9 mouse cellular contexts compared by ENCODE assay signal in the genomic region with DNA sequence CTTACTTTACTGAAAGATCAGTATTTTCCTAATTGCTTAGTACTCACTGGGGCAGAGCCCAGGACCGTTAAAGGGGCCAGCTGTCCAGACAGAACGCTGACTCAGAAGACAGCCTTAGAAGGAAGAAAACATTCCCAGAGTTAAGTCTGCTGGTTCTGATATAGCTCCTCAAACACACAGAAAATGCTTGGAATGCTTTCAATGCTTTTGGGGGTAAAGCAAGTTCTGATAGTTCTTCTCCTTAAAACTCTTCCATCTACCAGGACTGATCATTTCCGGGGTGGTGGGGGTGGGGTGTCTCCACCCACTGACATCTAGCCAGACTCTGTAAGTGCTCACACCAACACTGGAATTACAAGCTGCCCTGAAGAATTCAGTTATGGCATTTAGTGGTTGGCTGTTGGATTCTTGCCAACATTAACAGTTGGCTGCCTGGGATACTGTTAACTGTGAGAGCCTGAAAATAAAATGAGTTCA.
DNase-seq lines count a peak whose midpoint lies in the region; ATAC-seq lines count a peak whose summit lies in the region.
"Had no signal": no experiment of that assay in that cellular context is flagged by ENCODE, and none has a peak within 500 bp of the region (broad histone marks: within the 10 kb centered on the region; RNA-seq: fewer than 3 reads in every experiment).

No protein-coding gene starts in this region.

- peaks cover 6% of the 10 kb centered on the region; the same call in 1 of the 2 replicates for H3K4me1 ChIP-seq in midbrain, embryonic 14.5 days (ENCODE audit: control insufficient read depth, insufficient read depth, low read length)
- no peaks in the 10 kb centered on the region for H3K4me1 ChIP-seq in midbrain, embryonic 11.5 days (ENCODE audit: control insufficient read depth, insufficient read depth, low read length)
- H3K4me1 ChIP-seq in heart, embryonic 13.5 days: peaks cover 44% of the 10 kb centered on the region

- no peak overlapping the region for H3K27ac ChIP-seq in midbrain, embryonic 14.5 days (replicated peaks; ENCODE audit: low read depth, low read length)
- no peak overlapping the region for H3K27ac ChIP-seq in midbrain, embryonic 11.5 days (ENCODE audit: low read depth, low read length)
- peak overlapping the region; percentile 84 for H3K27ac ChIP-seq in heart, embryonic 13.5 days (replicated peaks)

- H3K4me2 ChIP-seq in midbrain, embryonic 14.5 days (ENCODE audit: low read length): no peak overlapping the region
- H3K4me2 ChIP-seq in midbrain, embryonic 11.5 days: no peak overlapping the region
- peak overlapping the region; percentile 45 for H3K4me2 ChIP-seq in heart, embryonic 13.5 days

- peak; percentile 51 for DNase-seq in midbrain, embryonic 14.5 days
- no peak for DNase-seq in midbrain, embryonic 11.5 days (ENCODE audit: low spot score, missing footprints)
- peak; percentile 27 for DNase-seq in cerebellum, adult 8-10 months
- peak; percentile 52 to 62 for DNase-seq in kidney, postnatal 4 days
- DNase-seq in frontal cortex, postnatal 25 days (ENCODE audit: low spot score in 2 of 2): no peak
- DNase-seq in adrenal gland, adult 18-20 months (ENCODE audit: low spot score in 2 of 2): no peak

- no peak overlapping the region for H3K4me3 ChIP-seq in midbrain, embryonic 14.5 days (replicated peaks; ENCODE audit: low read depth, low read length)
- no peak overlapping the region for H3K4me3 ChIP-seq in midbrain, embryonic 11.5 days (ENCODE audit: low read depth, low read length)
- no peak overlapping the region for H3K4me3 ChIP-seq in heart, embryonic 13.5 days

- WGBS in midbrain, embryonic 14.5 days: 74% methylated on average over 3 of the region's 3 CpGs
- WGBS in midbrain, embryonic 11.5 days: 79% methylated on average over 3 of the region's 3 CpGs
- WGBS in heart, embryonic 13.5 days: 3% methylated on average over 3 of the region's 3 CpGs

- ATAC-seq in midbrain, embryonic 14.5 days (ENCODE audit: low FRiP score, low TSS enrichment): no peak
- ATAC-seq in midbrain, embryonic 11.5 days (ENCODE audit: low FRiP score): no peak
- ATAC-seq in heart, embryonic 13.5 days (ENCODE audit: extremely low read depth, insufficient number of reproducible peaks, low FRiP score, low TSS enrichment): 0 out of 2 replicates have a peak, but pooled peaks have one; percentile 41
- ATAC-seq in megakaryocyte-erythroid progenitor cell, adult 5-6 weeks (replicated peaks; ENCODE audit: low FRiP score, low TSS enrichment, poor library complexity, severe bottlenecking): peak; percentile 67; the same call in 1 of the 2 replicates

- no peak overlapping the region for H3K9ac ChIP-seq in midbrain, embryonic 14.5 days (replicated peaks; ENCODE audit: low read length)
- no peak overlapping the region for H3K9ac ChIP-seq in midbrain, embryonic 11.5 days (ENCODE audit: low read length)
- H3K9ac ChIP-seq in heart, embryonic 13.5 days: no peak overlapping the region

- peaks cover 27% of the 10 kb centered on the region for H3K36me3 ChIP-seq in midbrain, embryonic 14.5 days (ENCODE audit: control insufficient read depth, insufficient read depth, low read length)
- H3K36me3 ChIP-seq in midbrain, embryonic 11.5 days (ENCODE audit: control insufficient read depth, insufficient read depth, low read length): no peaks in the 10 kb centered on the region
- peaks cover 24% of the 10 kb centered on the region for H3K36me3 ChIP-seq in heart, embryonic 13.5 days

- no peaks in the 10 kb centered on the region for H3K27me3 ChIP-seq in midbrain, embryonic 14.5 days (ENCODE audit: control insufficient read depth, insufficient read depth, low read length)
- no peaks in the 10 kb centered on the region for H3K27me3 ChIP-seq in midbrain, embryonic 11.5 days (ENCODE audit: control insufficient read depth, insufficient read depth, low read length)
- no peaks in the 10 kb centered on the region for H3K27me3 ChIP-seq in heart, embryonic 13.5 days (replicated peaks)
- H3K27me3 ChIP-seq: megakaryocyte, embryonic 14.5 days had no signal

- H3K9me3 ChIP-seq in midbrain, embryonic 14.5 days (ENCODE audit: control insufficient read depth, low read length): no peaks in the 10 kb centered on the region
- no peaks in the 10 kb centered on the region for H3K9me3 ChIP-seq in midbrain, embryonic 11.5 days (ENCODE audit: control insufficient read depth, low read length)
- H3K9me3 ChIP-seq in heart, embryonic 13.5 days: no peaks in the 10 kb centered on the region
- H3K9me3 ChIP-seq: megakaryocyte, embryonic 14.5 days had no signal

Comparison
In these comparisons a context has a peak if more than half of its experiments do, and no peak if none do; other contexts are left out.
1. DNase-seq: peak in midbrain, embryonic 14.5 days (single experiment), cerebellum, adult 8-10 months (single experiment) and kidney, postnatal 4 days (2 of 2); none in midbrain, embryonic 11.5 days (single experiment), frontal cortex, postnatal 25 days (0 of 2) and adrenal gland, adult 18-20 months (0 of 2).
2. ATAC-seq: peak in heart, embryonic 13.5 days (single experiment) and megakaryocyte-erythroid progenitor cell, adult 5-6 weeks (single experiment); none in midbrain, embryonic 14.5 days (single experiment) and midbrain, embryonic 11.5 days (single experiment).